Mouse (Mus musculus) spleen, adult 18-20 months (tissue): ENCODE results near the gene Tet3.

ENCODE experiments used
- DNase-seq, 2 experiments: peaks; one replicate each; pipeline ENCODE4 v3.0.0; 2022; ENCODE audit warnings: mixed read lengths in 2 of 2

Tet3 gene

GRCm38 (mm10) chr6:83439119-83439767, 19.6 kb downstream of the Tet3 start:
- DNase-seq = no peak

- DNase-seq = no peak
Observed at GRCm38 (mm10) chr6:83438584-83438983, 20.3 kb downstream of the Tet3 start.

DNA sequence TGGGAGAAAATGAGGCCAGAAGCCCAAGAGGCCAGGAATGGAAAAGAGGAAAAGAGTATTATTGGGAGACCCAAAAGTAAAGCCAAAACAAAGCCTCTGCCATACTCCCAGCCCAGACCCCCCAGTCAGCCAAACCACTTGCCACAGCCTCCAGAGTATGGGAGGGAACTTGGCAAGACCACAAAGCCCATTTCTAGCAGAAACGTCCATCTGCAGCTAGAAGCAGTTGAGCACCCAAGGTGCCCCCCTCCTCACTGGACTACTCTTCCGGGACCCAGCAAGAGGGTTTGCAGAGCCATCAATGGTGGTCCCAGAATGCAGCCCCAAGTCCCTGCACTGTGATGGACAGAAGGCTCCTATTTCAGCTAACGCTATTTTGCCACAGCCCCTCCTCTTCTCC, 21.1 kb downstream of the Tet3 start:
- DNase-seq = no peak

DNA sequence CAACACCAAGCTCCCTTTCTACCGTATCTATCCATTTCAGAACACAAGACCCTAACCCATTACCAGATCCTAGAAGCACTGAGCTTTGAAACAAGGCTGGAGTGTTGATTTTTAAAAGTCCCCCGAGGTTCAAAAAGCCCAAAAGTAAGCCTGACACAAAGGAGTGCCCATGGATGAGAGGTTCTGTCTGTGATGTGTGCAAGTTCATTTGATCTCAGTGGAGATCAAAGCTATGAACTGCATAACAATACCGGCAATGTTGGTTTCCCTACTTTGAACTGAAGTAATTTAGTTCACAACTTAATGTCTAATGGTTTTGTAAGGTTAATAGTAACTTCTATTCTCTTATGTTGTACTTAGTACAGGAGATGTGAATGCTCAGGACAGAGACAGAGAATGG, 21.7 kb downstream of the Tet3 start:
- DNase-seq = no peak

DNA sequence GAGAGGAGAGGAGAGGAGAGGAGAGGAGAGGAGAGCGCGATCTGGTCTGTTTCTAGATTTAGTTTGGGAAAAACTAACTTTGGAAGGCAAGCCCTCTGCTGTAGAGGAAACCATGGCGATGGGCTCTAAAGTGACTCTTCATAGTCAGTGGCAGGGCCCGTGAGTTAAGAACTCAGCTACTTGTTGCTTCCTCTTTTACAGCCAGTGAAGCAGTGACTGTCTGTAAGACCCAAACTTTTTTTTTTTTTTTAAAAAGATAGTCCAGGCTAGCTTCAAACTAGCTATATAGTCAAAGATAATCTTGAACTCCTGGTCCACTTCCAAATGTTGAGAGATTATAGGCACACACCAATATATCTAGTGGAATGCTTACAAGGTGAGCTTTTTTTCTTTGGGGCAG, 22.3 kb downstream of the Tet3 start:
- DNase-seq = no peak

DNA sequence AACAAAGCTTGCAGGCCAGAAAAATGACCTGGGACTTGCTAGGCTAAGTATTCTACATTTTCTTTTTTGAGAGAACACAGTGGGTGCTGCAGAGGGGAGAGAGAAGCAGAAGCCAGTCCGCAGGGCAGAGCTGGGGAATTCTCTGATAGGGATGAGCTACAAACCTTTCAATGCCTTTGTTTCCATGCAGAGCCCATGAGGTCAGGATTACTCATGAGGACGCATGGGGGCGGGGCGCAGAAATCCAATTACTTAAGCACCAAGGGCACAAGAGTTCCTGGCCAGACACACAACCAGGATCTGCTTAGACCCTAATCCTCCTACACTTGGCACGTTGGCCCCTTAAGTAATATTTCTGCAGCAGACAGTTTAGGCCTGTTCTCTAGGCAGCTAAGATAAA, 23.7 kb downstream of the Tet3 start:
- no peak for DNase-seq

- DNase-seq = no peak
Observed at GRCm38 (mm10) chr6:83433546-83433945, 25.3 kb downstream of the Tet3 start.

GRCm38 (mm10) chr6:83432966-83433365, 25.9 kb downstream of the Tet3 start:
- DNase-seq = no peak

GRCm38 (mm10) chr6:83427968-83428731, 30.7 kb downstream of the Tet3 start:
- no peak for DNase-seq

GRCm38 (mm10) chr6:83427512-83427911, 31.4 kb downstream of the Tet3 start:
- DNase-seq = no peak

- DNase-seq = no peak
Observed at GRCm38 (mm10) chr6:83426576-83426975, 32.3 kb downstream of the Tet3 start.

GRCm38 (mm10) chr6:83424053-83424404, 34.9 kb downstream of the Tet3 start:
- DNase-seq = no peak

GRCm38 (mm10) chr6:83423400-83424052, 35.4 kb downstream of the Tet3 start:
- DNase-seq = no peak

DNA sequence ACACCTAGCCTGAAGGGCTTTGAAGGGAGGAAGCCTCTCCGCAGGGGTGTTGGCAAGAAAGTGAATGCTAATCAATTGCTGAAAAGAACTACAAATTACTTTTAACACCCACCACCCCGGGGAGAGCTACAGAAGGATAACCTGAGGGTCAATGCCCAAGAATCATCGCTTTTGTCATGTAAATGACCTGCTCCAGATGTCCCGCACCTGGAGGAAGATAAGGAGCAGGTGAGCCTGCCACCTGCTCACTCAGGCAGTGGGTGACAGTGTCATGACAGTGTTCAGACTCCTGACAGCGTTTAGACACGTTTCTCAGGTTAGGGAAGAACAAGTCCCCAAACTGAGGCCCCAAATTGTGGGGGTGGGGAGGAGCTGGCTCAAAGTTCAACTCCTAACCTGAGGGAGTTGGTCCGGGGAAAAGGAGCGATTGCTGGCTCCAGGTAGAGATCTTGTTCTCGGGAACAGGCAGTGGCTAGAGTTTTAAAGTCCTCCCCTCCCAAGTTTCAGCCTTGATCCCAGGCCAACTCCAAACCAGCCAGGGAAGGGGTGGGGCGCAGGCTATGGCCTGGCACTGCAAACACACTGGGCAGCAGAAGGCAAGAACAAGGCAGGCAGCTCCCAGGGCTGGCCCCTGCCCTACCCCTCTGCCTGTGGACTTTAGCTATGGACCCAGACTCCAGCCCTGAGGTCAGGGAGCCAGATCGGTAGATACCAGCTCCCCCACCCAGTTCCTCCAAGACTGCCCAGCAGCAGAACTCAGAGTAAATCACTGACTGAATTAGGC, 36.8 kb downstream of the Tet3 start:
- no peak for DNase-seq

- no peak for DNase-seq
Observed at GRCm38 (mm10) chr6:83419516-83419915, 39.4 kb downstream of the Tet3 start.

- no peak for DNase-seq
Observed at GRCm38 (mm10) chr6:83417531-83417930, 41.4 kb downstream of the Tet3 start.

DNA sequence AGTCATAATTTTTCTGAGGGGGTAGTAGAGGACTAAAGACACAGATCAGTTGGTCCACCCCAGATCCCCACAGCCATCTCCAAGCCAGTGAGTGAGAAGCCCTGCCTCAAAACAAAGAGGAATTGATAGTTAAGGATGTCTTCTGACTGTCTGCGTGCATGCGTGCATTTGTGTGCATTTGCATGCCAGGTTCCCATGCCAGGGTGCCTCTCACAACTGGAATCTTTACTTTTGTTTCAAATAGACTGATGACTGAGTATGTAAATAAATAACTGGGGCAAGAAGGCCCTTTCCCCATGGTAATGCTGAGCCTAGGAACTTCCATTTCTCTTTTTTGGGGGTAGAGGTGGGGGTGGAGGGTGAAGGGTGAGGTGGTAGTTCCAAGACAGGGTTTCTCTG, 41.8 kb downstream of the Tet3 start:
- no peak for DNase-seq

DNA sequence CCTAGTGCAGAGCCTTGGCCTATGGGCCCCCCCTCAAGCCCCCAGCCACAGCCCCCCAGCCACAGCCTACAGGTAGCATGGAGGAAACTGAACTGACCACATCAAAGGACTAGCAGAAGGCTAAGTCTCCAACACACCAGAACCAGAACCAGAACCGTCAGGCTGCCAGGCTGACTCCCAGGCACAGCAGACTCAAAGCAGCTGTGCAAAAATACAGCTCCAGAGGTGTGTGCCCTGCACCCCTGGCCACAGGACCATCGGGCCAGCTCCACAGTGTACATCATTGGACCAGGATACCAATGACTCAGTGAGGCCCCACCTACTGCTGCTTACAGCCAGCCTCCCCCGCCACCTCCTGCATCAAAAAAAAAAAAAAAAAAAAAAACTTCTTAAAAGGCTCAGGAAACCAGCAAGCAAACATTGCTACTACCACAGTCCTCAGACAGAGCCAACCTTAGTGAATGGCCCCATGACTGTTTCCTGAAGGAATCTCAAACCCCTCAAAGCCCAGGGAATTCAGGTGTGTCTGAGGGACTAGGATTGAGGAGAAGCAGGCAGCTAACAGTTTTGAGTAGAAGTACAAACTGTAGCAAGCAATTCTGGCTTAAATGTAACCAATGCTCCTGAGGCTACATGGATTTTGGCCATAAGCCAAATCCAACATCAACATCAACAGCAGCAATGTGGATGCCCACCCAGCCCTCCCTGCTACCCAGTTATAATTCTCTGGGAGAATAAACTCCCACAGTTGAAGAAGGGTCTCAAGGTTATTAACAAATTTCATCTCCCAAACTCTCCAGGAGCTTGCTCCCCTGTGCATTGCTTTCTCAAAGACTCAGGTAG, 42.4 kb downstream of the Tet3 start:
- no peak for DNase-seq

- no peak for DNase-seq
Observed at GRCm38 (mm10) chr6:83415356-83415940, 43.4 kb downstream of the Tet3 start.

DNA sequence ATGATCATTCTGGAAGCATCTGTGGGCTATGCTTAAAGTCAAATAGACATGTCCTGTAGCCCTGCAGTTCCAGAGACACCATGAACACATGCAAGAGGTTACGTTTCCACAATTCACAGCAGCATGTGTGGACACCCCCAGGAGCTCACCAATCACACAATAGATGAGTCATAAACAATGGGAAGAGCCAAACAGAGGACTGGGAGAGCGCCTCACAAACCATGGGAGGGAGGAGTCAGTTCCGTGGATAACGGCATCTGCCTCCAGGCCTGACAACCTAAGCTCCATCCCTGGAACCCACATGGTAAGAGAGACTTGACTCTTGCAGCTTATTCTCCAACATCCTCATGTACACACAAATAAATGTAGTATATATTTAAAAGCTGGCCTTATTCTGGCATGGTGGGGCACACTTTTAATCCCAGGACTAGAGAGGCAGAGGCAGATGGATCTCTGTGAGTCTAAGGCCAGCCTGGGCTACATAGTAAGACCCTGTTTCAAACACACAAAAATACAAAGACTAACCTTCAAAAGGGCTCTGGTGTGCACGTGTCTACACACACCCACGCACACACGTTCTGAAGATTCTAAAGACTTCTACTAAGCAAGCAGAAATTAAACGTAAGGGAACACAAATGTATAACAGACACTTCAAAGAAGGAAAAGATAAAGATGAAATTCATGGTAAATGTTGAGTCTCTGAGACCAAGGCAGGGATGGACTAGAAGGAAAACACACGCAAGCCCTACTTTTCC, 44.1 kb downstream of the Tet3 start:
- no peak for DNase-seq

DNA sequence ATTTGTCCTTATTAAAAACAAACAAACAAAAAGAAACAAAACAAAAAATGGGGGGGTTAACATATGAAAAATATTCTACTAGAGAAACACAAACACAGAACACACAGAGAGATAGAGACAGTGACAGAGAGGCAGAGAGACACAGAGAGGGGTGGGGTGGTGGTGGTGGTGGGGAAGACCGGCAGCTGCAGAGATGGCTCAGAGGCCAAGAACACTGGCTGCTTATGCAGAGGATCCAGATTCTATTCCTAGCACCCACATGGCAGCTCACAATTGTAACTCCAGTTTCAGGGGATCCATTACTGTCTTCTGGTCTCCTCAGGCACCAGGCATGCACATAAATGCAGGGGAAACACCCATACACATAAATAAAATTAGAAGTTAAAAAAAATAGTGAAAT, 45.2 kb downstream of the Tet3 start:
- no peak for DNase-seq
